Mouse (Mus musculus): ENCODE measurements at regions not wholly inside any gene's neighbourhood (a gene's known extent, or its start where the extent isn't known, plus 50 kb on each side); places are given as distances from the start of the nearest gene placed in this dataset.

- no peaks in the 10 kb centered on the region for H3K36me3 ChIP-seq (replicated peaks; ENCODE audit: low read length)
These were observed 118.3 kb downstream of the Snx10 start for GRCm38 (mm10) chr6:51641965-51642364.

GRCm38 (mm10) chr6:51648813-51649212, 125.1 kb downstream of the Snx10 start:
- TF ChIP-seq GATA1 (IDR thresholded peaks at IDR 0.05; ENCODE audit: borderline replicate concordance, low read length), result no peak
- TF ChIP-seq FLI1 (IDR thresholded peaks at IDR 0.05; ENCODE audit: low read length), result no peak
- H3K36me3 ChIP-seq (replicated peaks; ENCODE audit: low read length), result no peaks in the 10 kb centered on the region
- peaks cover 7% of the 10 kb centered on the region for H3K27me3 ChIP-seq (replicated peaks)
- no peaks in the 10 kb centered on the region for H3K9me3 ChIP-seq
- no peak overlapping the region for H3K4me3 ChIP-seq (replicated peaks)
- H3K4me1 ChIP-seq, result no peaks in the 10 kb centered on the region

More at GRCm38 (mm10) chr6:51641965-51642364, 118.3 kb downstream of the Snx10 start:
- H3K4me3 ChIP-seq (replicated peaks), result no peak overlapping the region
- H3K4me1 ChIP-seq, result no peaks in the 10 kb centered on the region
- no peaks in the 10 kb centered on the region for H3K9me3 ChIP-seq
- peaks cover 40% of the 10 kb centered on the region for H3K27me3 ChIP-seq (replicated peaks)
- TF ChIP-seq GATA1 (IDR thresholded peaks at IDR 0.05; ENCODE audit: borderline replicate concordance, low read length), result no peak
- TF ChIP-seq FLI1 (IDR thresholded peaks at IDR 0.05; ENCODE audit: low read length), result no peak

DNA sequence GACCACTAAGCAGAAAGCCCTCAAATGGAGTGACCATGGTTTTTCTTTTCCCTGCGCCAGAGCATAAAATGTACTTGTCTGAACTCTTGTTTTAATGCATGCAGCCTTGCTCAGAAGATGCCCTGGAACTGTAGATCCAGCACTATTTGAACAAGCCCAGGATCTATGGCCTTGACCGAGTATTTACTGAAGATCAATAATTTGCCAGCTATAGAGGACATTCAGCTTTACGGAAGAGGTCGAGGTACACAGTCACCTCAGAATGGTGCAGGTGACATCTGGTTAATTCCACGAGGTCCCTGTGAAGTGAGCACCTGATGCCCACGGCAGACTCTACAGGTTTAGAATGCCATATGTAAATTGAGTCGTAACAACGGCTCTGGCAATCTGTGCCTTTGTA, 130.1 kb downstream of the Snx10 start:
- no peaks in the 10 kb centered on the region for H3K36me3 ChIP-seq (replicated peaks; ENCODE audit: low read length)
- H3K4me1 ChIP-seq, result no peaks in the 10 kb centered on the region
- peaks cover 6% of the 10 kb centered on the region for H3K27me3 ChIP-seq (replicated peaks)
- TF ChIP-seq GATA1 (IDR thresholded peaks at IDR 0.05; ENCODE audit: borderline replicate concordance, low read length) (no peak), FLI1 (IDR thresholded peaks at IDR 0.05; ENCODE audit: low read length) (no peak)
- no peak overlapping the region for H3K4me3 ChIP-seq (replicated peaks)
- H3K9me3 ChIP-seq, result peaks cover 16% of the 10 kb centered on the region

DNA sequence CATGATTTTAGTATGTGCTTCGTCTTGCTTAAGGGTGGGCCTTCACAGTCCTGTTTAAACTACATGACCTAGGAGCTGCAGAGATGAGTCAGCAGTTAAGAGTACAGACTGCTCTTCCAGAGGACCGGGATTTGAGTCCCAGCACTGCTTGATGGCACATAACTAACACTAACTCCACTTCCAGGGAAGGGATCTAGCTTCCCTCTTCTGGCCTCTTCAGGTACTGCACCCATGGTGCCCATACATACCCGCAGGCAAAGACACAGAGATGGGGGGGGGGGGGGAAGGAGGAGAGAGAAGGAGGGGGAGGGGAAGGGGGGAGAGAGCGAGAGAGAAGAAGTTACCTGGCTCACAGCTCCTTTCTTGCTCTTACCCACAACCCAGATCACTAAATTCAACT, 131.3 kb downstream of the Snx10 start:
- Histone ChIP-seq H3K4me3 (replicated peaks) (no peak overlapping the region), H3K27me3 (replicated peaks) (peaks cover 8% of the 10 kb centered on the region), H3K36me3 (replicated peaks; ENCODE audit: low read length) (no peaks in the 10 kb centered on the region), H3K9me3 (peaks cover 23% of the 10 kb centered on the region), H3K4me1 (no peaks in the 10 kb centered on the region)
- TF ChIP-seq GATA1 (IDR thresholded peaks at IDR 0.05; ENCODE audit: borderline replicate concordance, low read length), result no peak
- no peak for TF ChIP-seq FLI1 (IDR thresholded peaks at IDR 0.05; ENCODE audit: low read length)

- Histone ChIP-seq H3K27me3 (replicated peaks) (peaks cover 9% of the 10 kb centered on the region), H3K9me3 (peaks cover 27% of the 10 kb centered on the region), H3K36me3 (replicated peaks; ENCODE audit: low read length) (no peaks in the 10 kb centered on the region), H3K4me1 (no peaks in the 10 kb centered on the region), H3K4me3 (replicated peaks) (no peak overlapping the region)
- no peak for TF ChIP-seq FLI1 (IDR thresholded peaks at IDR 0.05; ENCODE audit: low read length)
- no peak for TF ChIP-seq GATA1 (IDR thresholded peaks at IDR 0.05; ENCODE audit: borderline replicate concordance, low read length)
These were observed 132.4 kb downstream of the Snx10 start for GRCm38 (mm10) chr6:51656078-51656477.

DNA sequence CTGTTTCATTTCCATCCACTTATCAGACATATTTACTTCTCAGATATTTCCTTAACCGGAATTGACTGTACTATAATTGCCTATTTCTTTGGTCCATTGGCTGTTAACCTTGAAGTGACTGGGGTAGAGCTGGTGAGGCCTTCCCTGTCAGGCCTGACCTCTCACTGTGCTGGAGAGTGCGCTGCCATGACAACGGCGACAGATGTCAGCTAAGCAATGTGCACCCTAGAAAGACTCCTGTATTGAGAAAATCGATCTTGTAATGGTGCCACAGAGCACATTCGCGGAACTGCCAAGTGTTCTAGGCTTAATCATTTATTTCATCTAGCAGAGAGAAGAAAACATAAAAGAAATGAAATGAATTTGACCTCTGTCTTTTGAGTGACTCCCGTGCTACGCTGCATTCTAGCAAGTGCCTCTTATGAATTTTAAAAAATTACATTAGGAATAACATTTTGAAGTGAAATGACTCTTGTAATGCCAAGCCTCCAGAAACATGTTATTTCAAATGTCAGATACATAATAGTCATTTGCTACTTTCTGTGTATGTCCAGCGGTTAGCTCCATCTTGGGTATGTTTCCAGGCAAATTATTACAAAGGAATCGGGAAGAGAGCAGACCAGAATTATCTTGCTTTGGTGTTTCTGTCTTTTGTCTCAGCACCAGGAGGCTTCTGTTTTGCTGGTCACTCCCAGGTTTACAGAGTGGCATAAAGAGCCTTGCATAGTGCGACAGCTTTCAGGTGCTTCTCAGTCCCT, 133.4 kb downstream of the Snx10 start:
- Histone ChIP-seq H3K4me1 (no peaks in the 10 kb centered on the region), H3K36me3 (replicated peaks; ENCODE audit: low read length) (no peaks in the 10 kb centered on the region), H3K4me3 (replicated peaks) (no peak overlapping the region), H3K27me3 (replicated peaks) (peaks cover 12% of the 10 kb centered on the region), H3K9me3 (peaks cover 34% of the 10 kb centered on the region)
- no peak for TF ChIP-seq FLI1 (IDR thresholded peaks at IDR 0.05; ENCODE audit: low read length)
- no peak for TF ChIP-seq GATA1 (IDR thresholded peaks at IDR 0.05; ENCODE audit: borderline replicate concordance, low read length)

DNA sequence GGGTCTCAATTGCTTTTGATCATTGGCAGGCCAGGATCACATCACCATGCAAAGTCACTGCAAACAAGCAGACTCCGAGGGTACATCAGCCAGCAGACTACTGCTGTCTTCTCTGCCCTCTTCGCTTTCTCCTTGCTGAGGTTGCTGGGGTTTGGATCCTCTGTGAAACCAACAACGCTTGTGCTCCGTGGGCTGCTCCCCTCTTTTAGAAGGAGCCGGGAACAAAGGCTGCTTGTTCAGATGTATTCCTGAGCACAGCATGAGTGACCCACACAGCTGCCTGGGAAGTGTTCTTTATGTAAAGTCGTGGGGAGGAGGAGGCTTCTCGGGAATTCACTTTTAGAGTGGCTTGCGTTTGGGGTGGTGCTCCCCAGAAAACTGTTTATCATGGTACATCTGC, 134.7 kb downstream of the Snx10 start:
- H3K4me3 ChIP-seq (replicated peaks), result no peak overlapping the region
- no peak for TF ChIP-seq GATA1 (IDR thresholded peaks at IDR 0.05; ENCODE audit: borderline replicate concordance, low read length)
- no peak for TF ChIP-seq FLI1 (IDR thresholded peaks at IDR 0.05; ENCODE audit: low read length)
- H3K9me3 ChIP-seq, result peaks cover 43% of the 10 kb centered on the region
- H3K4me1 ChIP-seq, result no peaks in the 10 kb centered on the region
- peaks cover 12% of the 10 kb centered on the region for H3K27me3 ChIP-seq (replicated peaks)
- H3K36me3 ChIP-seq (replicated peaks; ENCODE audit: low read length), result no peaks in the 10 kb centered on the region

- Histone ChIP-seq H3K36me3 (replicated peaks; ENCODE audit: low read length) (no peaks in the 10 kb centered on the region), H3K4me3 (replicated peaks) (no peak overlapping the region), H3K9me3 (peaks cover 56% of the 10 kb centered on the region), H3K4me1 (no peaks in the 10 kb centered on the region), H3K27me3 (replicated peaks) (peaks cover 11% of the 10 kb centered on the region)
- TF ChIP-seq GATA1 (IDR thresholded peaks at IDR 0.05; ENCODE audit: borderline replicate concordance, low read length) (no peak), FLI1 (IDR thresholded peaks at IDR 0.05; ENCODE audit: low read length) (no peak)
These were observed 139.5 kb downstream of the Snx10 start for GRCm38 (mm10) chr6:51663178-51663577.

GRCm38 (mm10) chr6:51664049-51664448, 140.3 kb downstream of the Snx10 start:
- Histone ChIP-seq H3K9me3 (peaks cover 54% of the 10 kb centered on the region), H3K36me3 (replicated peaks; ENCODE audit: low read length) (no peaks in the 10 kb centered on the region), H3K4me3 (replicated peaks) (peak overlapping the region; percentile 38), H3K27me3 (replicated peaks) (peaks cover 11% of the 10 kb centered on the region), H3K4me1 (no peaks in the 10 kb centered on the region)
- TF ChIP-seq GATA1 (IDR thresholded peaks at IDR 0.05; ENCODE audit: borderline replicate concordance, low read length) (no peak), FLI1 (IDR thresholded peaks at IDR 0.05; ENCODE audit: low read length) (no peak)

DNA sequence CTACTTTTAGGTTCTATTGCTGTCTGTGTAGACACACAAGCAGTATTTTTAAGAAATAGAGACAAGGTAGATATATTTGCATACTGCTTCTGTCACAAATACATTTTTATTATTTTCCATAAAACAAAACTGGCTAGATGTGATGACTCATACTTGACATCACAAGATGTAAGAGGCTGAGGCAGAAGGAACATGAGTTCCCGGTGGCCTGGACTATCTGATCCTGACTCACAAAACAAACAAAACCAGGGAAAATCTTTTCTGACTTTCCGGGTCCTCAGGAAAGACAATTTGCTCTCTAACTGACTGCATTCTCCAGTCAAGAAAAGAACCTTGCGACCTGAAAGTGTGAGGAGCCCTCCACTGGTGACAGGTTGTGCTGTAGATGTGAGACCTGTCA, 143.3 kb downstream of the Snx10 start:
- no peaks in the 10 kb centered on the region for H3K36me3 ChIP-seq (replicated peaks; ENCODE audit: low read length)
- H3K9me3 ChIP-seq, result peaks cover 39% of the 10 kb centered on the region
- peaks cover 15% of the 10 kb centered on the region for H3K27me3 ChIP-seq (replicated peaks)
- H3K4me3 ChIP-seq (replicated peaks), result no peak overlapping the region
- TF ChIP-seq FLI1 (IDR thresholded peaks at IDR 0.05; ENCODE audit: low read length), result no peak
- no peak for TF ChIP-seq GATA1 (IDR thresholded peaks at IDR 0.05; ENCODE audit: borderline replicate concordance, low read length)
- no peaks in the 10 kb centered on the region for H3K4me1 ChIP-seq
